ENCODE assay signal across 11 mouse cellular contexts in the genomic region with DNA sequence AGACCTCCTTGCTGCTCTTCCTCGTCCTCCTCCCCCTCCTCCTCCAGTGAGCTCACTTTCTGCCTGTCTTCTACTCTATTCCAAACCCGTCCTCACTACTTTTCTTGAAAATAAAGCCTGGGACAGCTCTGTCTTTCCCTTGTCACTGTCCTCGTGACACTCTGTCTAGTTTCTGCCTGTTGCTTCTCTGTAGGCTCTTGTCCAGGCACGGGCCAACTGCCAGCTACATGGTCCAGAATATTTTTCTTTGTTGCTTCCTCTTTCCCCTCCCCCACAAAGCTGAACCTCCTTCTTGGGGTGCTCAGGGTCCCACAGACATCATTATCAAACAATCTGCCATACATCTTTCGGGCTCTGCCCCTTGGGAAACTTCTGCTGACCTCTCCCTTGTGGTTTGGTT.
DNase-seq lines count a peak whose midpoint lies in the region; ATAC-seq lines count a peak whose summit lies in the region.
"Had no signal": no experiment of that assay in that cellular context is flagged by ENCODE, and none has a peak within 500 bp of the region (broad histone marks: within the 10 kb centered on the region; RNA-seq: fewer than 3 reads in every experiment).

No protein-coding gene starts in this region.

- H3K27me3 ChIP-seq in heart, embryonic 11.5 days (ENCODE audit: control insufficient read depth, insufficient read depth, low read length): no peaks in the 10 kb centered on the region
- H3K27me3 ChIP-seq in lung, embryonic 16.5 days (ENCODE audit: control insufficient read depth, insufficient read depth, low read depth, low read length): no peaks in the 10 kb centered on the region
- H3K27me3 ChIP-seq: hindbrain, embryonic 15.5 days had no signal

- H3K27ac ChIP-seq in heart, embryonic 11.5 days (ENCODE audit: low read depth, low read length): no peak overlapping the region
- H3K27ac ChIP-seq in brown adipose tissue, adult 24 weeks (replicated peaks; ENCODE audit: low read depth, low read length): peak overlapping the region; percentile 36
- no peak overlapping the region for H3K27ac ChIP-seq in lung, embryonic 16.5 days (ENCODE audit: low read length)
- H3K27ac ChIP-seq: embryonic facial prominence, embryonic 10.5 days; hindbrain, embryonic 15.5 days had no signal

- H3K36me3 ChIP-seq in heart, embryonic 11.5 days (ENCODE audit: control insufficient read depth, insufficient read depth, low read length): no peaks in the 10 kb centered on the region
- H3K36me3 ChIP-seq in lung, embryonic 16.5 days (ENCODE audit: control insufficient read depth, insufficient read depth, low read length): no peaks in the 10 kb centered on the region
- H3K36me3 ChIP-seq: embryonic facial prominence, embryonic 10.5 days; hindbrain, embryonic 15.5 days had no signal

- no peaks in the 10 kb centered on the region for H3K9me3 ChIP-seq in heart, embryonic 11.5 days (replicated peaks; ENCODE audit: control insufficient read depth, low read length)
- no peaks in the 10 kb centered on the region for H3K9me3 ChIP-seq in lung, embryonic 16.5 days (ENCODE audit: control insufficient read depth, low read length)
- H3K9me3 ChIP-seq: embryonic facial prominence, embryonic 10.5 days; hindbrain, embryonic 15.5 days had no signal

- H3K4me2 ChIP-seq in heart, embryonic 11.5 days: no peak overlapping the region
- no peak overlapping the region for H3K4me2 ChIP-seq in lung, embryonic 16.5 days (ENCODE audit: low read depth, low read length)
- H3K4me2 ChIP-seq: hindbrain, embryonic 15.5 days had no signal

- intact Hi-C loops in left cerebral cortex, postnatal 4 days (cut with DNase I): no loop called here
- intact Hi-C loops in left cerebral cortex, postnatal 25 days (cut with DNase I): no loop called here

- ATAC-seq in heart, embryonic 11.5 days (replicated peaks; ENCODE audit: insufficient number of reproducible peaks, low FRiP score, low TSS enrichment): no peak
- ATAC-seq in lung, embryonic 16.5 days (ENCODE audit: low read depth): peak; percentile 71; the same call in 1 of the 2 replicates
- no peak for ATAC-seq in erythroblast, adult 5-6 weeks (replicated peaks; ENCODE audit: low FRiP score, poor library complexity, severe bottlenecking)

- WGBS in heart, embryonic 11.5 days (ENCODE audit: insufficient replicate concordance): 62% methylated on average over 5 of the region's 5 CpGs
- WGBS in lung, embryonic 16.5 days: 47% methylated on average over 5 of the region's 5 CpGs

- no peaks in the 10 kb centered on the region; the same call in 1 of the 2 replicates for H3K4me1 ChIP-seq in heart, embryonic 11.5 days (ENCODE audit: control insufficient read depth, insufficient read depth, low read length)
- peaks cover 36% of the 10 kb centered on the region for H3K4me1 ChIP-seq in brown adipose tissue, adult 24 weeks (ENCODE audit: control insufficient read depth, insufficient read depth, insufficient read length, low read length)
- peaks cover 10% of the 10 kb centered on the region; the same call in 1 of the 2 replicates for H3K4me1 ChIP-seq in lung, embryonic 16.5 days (replicated peaks; ENCODE audit: control insufficient read depth, insufficient read depth, low read length)
- H3K4me1 ChIP-seq: hindbrain, embryonic 15.5 days had no signal

- H3K4me3 ChIP-seq in heart, embryonic 11.5 days (ENCODE audit: low read depth, low read length): no peak overlapping the region
- H3K4me3 ChIP-seq in brown adipose tissue, adult 24 weeks (ENCODE audit: insufficient read depth, low read depth, low read length): no peak overlapping the region
- no peak overlapping the region for H3K4me3 ChIP-seq in lung, embryonic 16.5 days (ENCODE audit: low read length)
- H3K4me3 ChIP-seq: embryonic facial prominence, embryonic 10.5 days; hindbrain, embryonic 15.5 days had no signal

- peak; percentile 96 for DNase-seq in heart, adult 11 months
- DNase-seq in left cerebral cortex, postnatal 4 days: peak; percentile 57
- DNase-seq in left cerebral cortex, postnatal 25 days (ENCODE audit: low spot score in 2 of 2): no peak
- no peak for DNase-seq in spleen, adult 12 weeks (ENCODE audit: low spot score)
- DNase-seq: cerebellum, adult 11-12 months had no signal

- no peak overlapping the region for H3K9ac ChIP-seq in heart, embryonic 11.5 days (ENCODE audit: low read depth, low read length)
- H3K9ac ChIP-seq in lung, embryonic 16.5 days (ENCODE audit: low read length): no peak overlapping the region
- H3K9ac ChIP-seq: hindbrain, embryonic 15.5 days had no signal

Comparison
In these comparisons a context has a peak if more than half of its experiments do, and no peak if none do; other contexts are left out.
1. DNase-seq: peak in heart, adult 11 months (single experiment) and left cerebral cortex, postnatal 4 days (single experiment); none in left cerebral cortex, postnatal 25 days (0 of 2) and spleen, adult 12 weeks (single experiment).